Mouse (Mus musculus): ENCODE measurements around the gene Atp5g1.
"Not testable (repeated sequence)": the region's sequence is repeated elsewhere in the genome, so short reads cannot be mapped to it uniquely, and the experiment has no call there.

Atp5g1 gene

DNA sequence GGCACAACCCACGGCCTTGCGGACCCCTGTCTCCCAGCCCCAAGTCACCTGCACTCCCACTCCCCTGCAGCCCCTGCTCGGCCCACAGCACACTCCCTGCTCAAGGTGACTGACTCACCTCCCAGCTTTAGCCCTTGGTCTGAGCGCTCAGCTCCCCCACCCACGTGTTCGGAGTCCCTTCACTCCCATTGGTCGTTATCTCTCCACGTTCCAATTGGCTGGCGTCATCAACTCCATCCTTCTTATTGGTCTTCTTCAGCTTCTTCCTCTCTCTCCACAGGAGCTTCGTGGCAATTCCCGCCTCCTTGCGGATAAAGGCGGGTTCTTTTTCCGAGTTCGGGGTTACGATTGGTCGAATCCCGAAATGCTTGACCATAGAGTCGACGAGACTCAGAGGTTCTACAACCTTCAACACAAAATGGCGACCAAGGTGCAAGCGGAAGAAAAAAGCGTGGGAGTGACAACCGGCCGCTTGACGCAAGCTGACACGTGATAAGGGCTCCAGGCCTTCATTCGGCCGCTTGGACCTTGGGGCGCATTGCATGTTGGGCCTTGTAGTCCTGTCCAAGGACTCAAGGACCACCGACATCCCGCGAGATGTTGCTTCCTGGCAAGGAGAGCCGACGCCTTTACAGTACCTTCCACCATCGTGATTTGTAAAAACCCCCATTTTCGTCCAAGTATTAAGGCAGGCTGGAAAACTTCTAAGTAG is at the start of gene Atp5g1:
Atp5g1 (minus strand) TSS at position 162 of the 712 bp plus-strand sequence.
- peak; percentile 96 for ATAC-seq (ENCODE audit: insufficient number of reproducible peaks, low FRiP score, low TSS enrichment)

DNA sequence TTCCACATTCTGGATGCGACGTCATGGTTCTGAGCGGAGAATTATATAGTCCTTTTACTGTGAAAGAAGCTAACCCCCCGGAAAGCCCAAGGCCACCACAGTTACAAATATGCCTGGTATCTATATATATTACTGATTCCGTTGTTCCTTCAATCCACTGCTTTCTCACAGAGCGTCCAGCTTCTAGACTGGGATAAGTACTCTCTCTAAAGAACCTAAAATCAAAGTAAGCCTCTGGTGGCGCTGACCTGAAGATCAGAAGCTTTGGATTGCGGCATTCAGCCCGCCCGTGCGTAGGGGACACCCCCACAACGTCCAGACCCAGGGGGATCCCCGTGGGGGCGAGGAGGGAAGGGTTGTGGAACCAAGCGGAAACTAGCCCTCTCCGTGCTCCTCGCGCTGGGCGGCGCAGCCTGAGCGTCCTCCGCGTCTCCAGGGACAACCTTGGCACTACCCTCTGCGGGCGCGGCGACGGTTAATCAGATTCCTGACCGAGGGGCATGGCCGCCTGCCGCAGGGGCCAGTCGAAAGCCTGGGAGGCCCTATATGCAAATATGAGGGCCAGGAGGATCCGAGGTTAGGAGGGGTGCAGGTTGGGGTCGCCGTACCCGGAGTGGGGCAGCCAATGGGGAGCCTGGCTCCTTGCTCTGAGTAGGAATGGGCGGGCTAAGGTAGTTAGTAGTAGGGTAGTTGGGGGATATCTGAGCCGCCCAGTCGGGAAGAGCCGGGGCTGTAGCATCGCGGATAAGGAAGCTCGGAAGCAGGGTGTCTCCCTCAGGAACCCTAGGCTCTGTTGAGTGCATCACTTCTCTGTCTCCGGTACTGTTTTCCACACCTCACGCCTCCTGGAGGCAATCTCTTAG is 48.8 kb upstream of the Atp5g1 start:
- ATAC-seq (ENCODE audit: insufficient number of reproducible peaks, low FRiP score, low TSS enrichment), result no peak

DNA sequence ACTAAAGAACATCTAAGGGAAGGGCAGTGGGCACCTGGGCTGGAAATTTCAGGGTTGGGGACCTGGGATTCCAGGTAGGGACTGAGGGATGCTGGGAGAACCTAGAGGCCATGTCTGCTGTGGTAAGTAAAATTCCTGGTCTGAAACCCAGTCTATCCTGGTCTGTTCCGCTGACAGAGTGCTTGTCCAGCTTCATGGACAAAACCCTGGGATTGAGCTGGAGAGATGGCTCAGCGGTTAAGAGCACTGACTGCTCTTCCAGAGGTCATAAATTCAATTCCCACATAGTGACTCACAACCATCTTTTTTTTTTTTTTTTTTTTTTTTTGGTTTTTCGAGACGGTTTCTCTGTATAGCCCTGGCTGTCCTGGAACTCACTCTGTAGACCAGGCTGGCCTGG is 47.3 kb upstream of the Atp5g1 start:
- not testable (repeated sequence) for ATAC-seq (ENCODE audit: insufficient number of reproducible peaks, low FRiP score, low TSS enrichment)

GRCm38 (mm10) chr11:96119401-96119800 is 43.9 kb upstream of the Atp5g1 start:
- no peak for ATAC-seq (ENCODE audit: insufficient number of reproducible peaks, low FRiP score, low TSS enrichment)

DNA sequence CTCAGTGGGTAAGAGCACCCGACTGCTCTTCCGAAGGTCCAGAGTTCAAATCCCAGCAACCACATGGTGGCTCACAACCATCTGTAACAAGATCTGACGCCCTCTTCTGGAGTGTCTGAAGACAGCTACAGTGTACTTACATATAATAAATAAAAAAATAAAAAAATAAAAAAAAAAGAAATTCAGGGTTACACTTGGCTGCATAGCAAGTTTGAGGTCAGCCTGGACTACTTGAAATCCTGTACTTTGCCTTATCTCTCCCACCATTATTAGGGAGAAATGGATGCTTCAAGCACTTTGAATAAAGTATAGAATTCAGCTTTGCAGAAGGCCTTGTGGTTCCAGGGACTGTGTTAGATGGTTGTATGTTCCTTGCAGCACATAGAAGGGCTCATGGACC is 41.5 kb upstream of the Atp5g1 start:
- not testable (repeated sequence) for ATAC-seq (ENCODE audit: insufficient number of reproducible peaks, low FRiP score, low TSS enrichment)

- no peak for ATAC-seq (ENCODE audit: insufficient number of reproducible peaks, low FRiP score, low TSS enrichment)
Observed at GRCm38 (mm10) chr11:96116116-96116515, 40.6 kb upstream of the Atp5g1 start.

DNA sequence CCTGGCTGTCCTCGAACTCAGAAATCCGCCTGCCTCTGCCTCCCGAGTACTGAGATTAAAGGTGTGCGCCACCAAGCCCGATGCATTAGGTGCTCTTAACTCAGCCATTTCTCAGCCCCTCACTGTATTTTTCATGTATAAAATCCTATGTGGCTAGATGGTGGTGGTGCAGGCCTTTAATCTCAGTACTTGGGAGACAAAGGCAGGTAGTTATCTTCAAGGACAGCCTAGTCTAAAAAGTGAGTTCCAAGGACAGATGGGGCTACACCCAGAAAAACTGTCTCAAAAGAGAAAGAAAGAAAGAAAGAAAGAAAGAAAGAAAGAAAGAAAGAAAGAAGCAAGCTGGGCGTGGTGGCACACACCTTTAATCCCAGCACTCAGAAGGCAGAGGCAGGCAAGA is 39.9 kb upstream of the Atp5g1 start:
- no peak for ATAC-seq (ENCODE audit: insufficient number of reproducible peaks, low FRiP score, low TSS enrichment)

GRCm38 (mm10) chr11:96114077-96114476 is 38.6 kb upstream of the Atp5g1 start:
- no peak for ATAC-seq (ENCODE audit: insufficient number of reproducible peaks, low FRiP score, low TSS enrichment)

- no peak for ATAC-seq (ENCODE audit: insufficient number of reproducible peaks, low FRiP score, low TSS enrichment)
Observed at GRCm38 (mm10) chr11:96111751-96112150, 36.3 kb upstream of the Atp5g1 start, which contains the start of gene Calcoco2. TSS of gene Calcoco2 (minus strand) at chr11:96111964.

GRCm38 (mm10) chr11:96110950-96111349 is 35.5 kb upstream of the Atp5g1 start:
- not testable (repeated sequence) for ATAC-seq (ENCODE audit: insufficient number of reproducible peaks, low FRiP score, low TSS enrichment)

DNA sequence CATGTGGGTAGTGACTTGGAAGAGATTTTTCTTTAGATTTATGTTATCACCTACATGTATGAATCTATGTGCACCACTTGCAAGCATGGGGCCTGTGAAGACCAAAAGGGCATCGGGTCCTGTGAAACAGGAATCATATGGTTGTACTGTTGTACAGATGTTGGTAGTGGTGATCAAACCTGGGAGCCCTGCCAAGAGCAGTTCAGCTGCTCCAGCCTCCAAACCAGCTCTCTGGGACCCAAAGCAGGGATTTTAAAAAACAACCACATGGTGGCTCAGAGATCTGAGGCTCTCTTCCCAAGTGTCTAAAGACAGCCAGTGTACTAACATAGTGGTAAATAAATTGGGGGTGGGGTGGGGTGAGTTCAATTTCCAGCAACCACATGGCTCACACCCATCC is 32.9 kb upstream of the Atp5g1 start:
- no peak for ATAC-seq (ENCODE audit: insufficient number of reproducible peaks, low FRiP score, low TSS enrichment)

DNA sequence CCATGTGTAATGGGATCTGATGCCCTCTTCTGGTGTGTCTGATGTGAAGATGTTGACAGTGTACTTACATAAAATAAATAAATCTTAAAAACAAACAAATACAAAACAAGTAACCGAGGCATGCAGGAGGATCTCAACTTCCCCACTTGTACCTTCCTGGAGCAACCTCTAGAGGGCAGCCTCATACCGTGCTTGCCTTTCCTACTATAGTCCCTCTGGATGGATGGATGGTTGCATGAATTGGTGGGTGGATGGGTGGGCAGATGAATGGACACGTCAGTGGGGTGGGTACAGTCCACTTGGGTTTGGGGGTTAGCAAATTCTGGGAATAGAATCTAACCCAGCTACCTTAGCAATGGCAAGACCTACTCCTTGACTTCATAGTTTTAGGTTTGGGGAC is 17.9 kb upstream of the Atp5g1 start:
- no peak for ATAC-seq (ENCODE audit: insufficient number of reproducible peaks, low FRiP score, low TSS enrichment)

- no peak for ATAC-seq (ENCODE audit: insufficient number of reproducible peaks, low FRiP score, low TSS enrichment)
Observed at GRCm38 (mm10) chr11:96092674-96093291, 17.3 kb upstream of the Atp5g1 start.

- no peak for ATAC-seq (ENCODE audit: insufficient number of reproducible peaks, low FRiP score, low TSS enrichment)
Observed at GRCm38 (mm10) chr11:96091073-96091472, 15.6 kb upstream of the Atp5g1 start.

- ATAC-seq (ENCODE audit: insufficient number of reproducible peaks, low FRiP score, low TSS enrichment), result no peak
Observed at GRCm38 (mm10) chr11:96087981-96088380, 12.5 kb upstream of the Atp5g1 start.

GRCm38 (mm10) chr11:96082682-96083081 is 7.2 kb upstream of the Atp5g1 start:
- no peak for ATAC-seq (ENCODE audit: insufficient number of reproducible peaks, low FRiP score, low TSS enrichment)

DNA sequence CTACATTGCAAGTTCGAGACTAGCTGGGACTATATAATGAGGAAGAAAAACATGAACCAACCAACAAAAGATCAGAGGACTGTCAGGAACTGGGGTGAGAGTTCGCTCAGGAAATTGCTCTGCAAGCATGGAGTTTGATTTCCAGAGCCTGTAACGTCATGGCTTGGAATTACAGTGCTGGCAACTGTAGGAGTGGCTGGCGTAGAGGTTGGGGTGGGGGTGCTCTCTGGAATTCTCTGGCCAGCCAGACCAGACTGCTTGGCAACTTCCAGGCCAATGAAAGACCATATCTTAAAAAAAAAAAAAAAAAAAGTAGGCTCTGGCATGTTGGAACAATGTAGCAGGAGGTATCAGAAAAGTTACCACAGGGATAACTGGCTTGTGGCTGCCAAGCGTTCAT is 5.3 kb upstream of the Atp5g1 start:
- ATAC-seq (ENCODE audit: insufficient number of reproducible peaks, low FRiP score, low TSS enrichment), result no peak

DNA sequence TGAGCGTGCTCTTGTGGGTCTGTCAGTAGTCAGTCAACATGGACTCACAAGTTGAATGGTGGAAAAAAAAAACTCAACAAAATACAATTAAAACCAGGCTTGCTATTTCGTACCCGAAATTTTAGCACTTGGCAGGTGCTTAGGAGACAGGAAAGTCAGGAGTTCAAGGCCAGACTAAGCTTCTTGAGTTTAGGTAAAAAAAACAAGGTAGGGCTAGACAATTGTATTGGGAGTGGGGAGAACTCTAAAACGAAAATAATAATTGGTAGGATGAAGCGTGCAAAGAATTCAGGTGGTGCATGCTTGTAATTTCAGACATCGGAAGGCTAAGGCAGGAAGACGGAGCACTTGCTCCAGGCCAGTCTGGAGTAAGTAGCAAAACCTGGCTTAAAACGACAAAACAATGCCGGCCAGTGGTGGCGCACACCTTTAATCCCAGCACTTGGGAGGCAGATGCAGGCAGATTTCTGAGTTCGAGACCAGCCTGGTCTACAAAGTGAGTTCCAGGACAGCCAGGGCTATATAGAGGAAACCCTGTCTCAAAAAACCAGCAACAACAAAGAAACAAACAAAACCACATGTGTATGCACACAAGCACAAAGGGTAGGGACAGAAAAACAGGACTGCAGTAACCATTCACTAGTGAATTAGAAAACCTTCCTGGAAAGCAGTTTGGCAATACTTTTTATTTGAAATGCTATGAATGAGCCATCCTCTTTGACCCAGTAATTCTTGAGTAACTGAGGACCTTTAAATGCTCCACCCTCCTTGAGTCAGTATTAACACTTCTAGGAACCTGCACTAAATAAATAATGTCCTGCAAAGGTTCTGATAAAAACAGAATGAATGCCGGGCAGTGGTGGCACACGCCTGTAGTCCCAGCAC is 993 bp upstream of the Atp5g1 start:
- no peak for ATAC-seq (ENCODE audit: insufficient number of reproducible peaks, low FRiP score, low TSS enrichment)

- no peak for ATAC-seq (ENCODE audit: insufficient number of reproducible peaks, low FRiP score, low TSS enrichment)
Observed at GRCm38 (mm10) chr11:96075177-96075508, 327 bp downstream of the Atp5g1 start.
